Mouse (Mus musculus) MEL (cell line): Measurements from ENCODE around the gene Yif1a. TPM values are rescaled to one million over a fixed set of nuclear protein-coding genes. Genes with fewer than 3 reads are reported as not detected.

Source experiments
- DNase-seq: peaks from one replicate; pipeline ENCODE4 v3.0.0; 2011; ENCODE audit warnings: low read depth, low spot score
- H3K27ac ChIP-seq: 2 replicates; pipeline ENCODE4 v1.5.1; 2012; ENCODE audit warnings: low read depth, mild to moderate bottlenecking, control low read depth, low read length, moderate library complexity; ENCODE audit not compliant: control insufficient read depth
- H3K27me3 ChIP-seq, 2 experiments: fragments of 150-350 bp in 1 of 2; sonication (generic) in 1 of 2; 2 replicates each; pipeline ENCODE4 v1.6.1; 2012; ENCODE audit warnings: low read length in 2 of 2, mild to moderate bottlenecking in 2 of 2, improper control_type of control experiment in 1 of 2, moderate library complexity in 1 of 2; ENCODE audit not compliant: insufficient read depth in 2 of 2, control insufficient read depth in 1 of 2
- H3K36me3 ChIP-seq, 2 experiments: 2 replicates each; pipeline ENCODE4 v1.6.1; 2012 to 2014; ENCODE audit warnings: low read length in 2 of 2, improper control_type of control experiment in 1 of 2, inconsistent platforms in 1 of 2, mild to moderate bottlenecking in 1 of 2; ENCODE audit not compliant: insufficient read depth in 2 of 2, control insufficient read depth in 1 of 2
- H3K4me1 ChIP-seq, 2 experiments: fragments of 150-350 bp in 1 of 2; sonication (generic) in 1 of 2; 2 replicates each; pipeline ENCODE4 v1.6.1; 2012; ENCODE audit warnings: low read length in 2 of 2, improper control_type of control experiment in 1 of 2, mild to moderate bottlenecking in 1 of 2; ENCODE audit not compliant: insufficient read depth in 2 of 2, control insufficient read depth in 1 of 2
- H3K4me3 ChIP-seq, 2 experiments: fragments of 150-350 bp in 1 of 2; sonication (generic) in 1 of 2; 2 replicates each; pipeline ENCODE4 v1.5.1; 2012; ENCODE audit warnings: low read depth in 2 of 2, low read length in 2 of 2, mild to moderate bottlenecking in 2 of 2, moderate library complexity in 2 of 2, control low read depth in 1 of 2, improper control_type of control experiment in 1 of 2; ENCODE audit not compliant: control insufficient read depth in 1 of 2, insufficient read depth in 1 of 2
- H3K79me2 ChIP-seq: 2 replicates; pipeline ENCODE4 v1.6.1; 2012; ENCODE audit warnings: mild to moderate bottlenecking, low read length, moderate library complexity; ENCODE audit not compliant: control insufficient read depth, poor library complexity, insufficient read depth
- H3K9ac ChIP-seq: 2 replicates; pipeline ENCODE4 v1.6.1; 2012; ENCODE audit warnings: low read depth, mild to moderate bottlenecking, control low read depth, low read length, moderate library complexity; ENCODE audit not compliant: control insufficient read depth, poor library complexity, severe bottlenecking
- H3K9me3 ChIP-seq: fragments of 150-350 bp; sonication (generic); replicated peaks from 2 replicates; pipeline ENCODE4 v1.6.1; 2012; ENCODE audit warnings: mild to moderate bottlenecking, low read length, improper control_type of control experiment, moderate library complexity; ENCODE audit not compliant: insufficient read depth
- ETS1 ChIP-seq: IDR thresholded peaks from 2 replicates; pipeline ENCODE4 v1.6.1; 2012; ENCODE audit warnings: low read depth, mild to moderate bottlenecking, inconsistent platforms, low read length, improper control_type of control experiment, moderate library complexity
- GABPA ChIP-seq: IDR thresholded peaks from 2 replicates; pipeline ENCODE4 v1.6.1; 2012; ENCODE audit warnings: low read depth, mild to moderate bottlenecking, inconsistent platforms, low read length, improper control_type of control experiment, moderate library complexity
- GATA1 ChIP-seq: IDR thresholded peaks from 2 replicates; pipeline ENCODE4 v1.6.1; 2011; ENCODE audit warnings: low read depth, low read length, improper control_type of control experiment
- MAFK ChIP-seq: IDR thresholded peaks from 2 replicates; pipeline ENCODE4 v1.6.1; 2011; ENCODE audit warnings: low read depth, mild to moderate bottlenecking, low read length, improper control_type of control experiment, borderline replicate concordance
- MAZ ChIP-seq: IDR thresholded peaks from 2 replicates; pipeline ENCODE4 v1.6.1; 2012; ENCODE audit warnings: low read depth, mild to moderate bottlenecking, inconsistent platforms, low read length, improper control_type of control experiment
- MYC ChIP-seq: IDR thresholded peaks from 2 replicates; pipeline ENCODE4 v1.6.1; 2011; ENCODE audit warnings: low read depth, mild to moderate bottlenecking, low read length, improper control_type of control experiment, moderate library complexity
- NRF1 ChIP-seq: IDR thresholded peaks from 2 replicates; pipeline ENCODE4 v1.6.1; 2014; ENCODE audit warnings: low read depth, mild to moderate bottlenecking, inconsistent platforms, low read length, improper control_type of control experiment, moderate library complexity; ENCODE audit not compliant: poor library complexity, insufficient read depth, severe bottlenecking
- POLR2A ChIP-seq, 2 experiments: IDR thresholded peaks; 2 replicates each; pipeline ENCODE4 v1.6.1; 2011 to 2012; ENCODE audit warnings: low read length in 2 of 2, mild to moderate bottlenecking in 2 of 2, control low read depth in 1 of 2, improper control_type of control experiment in 1 of 2, low read depth in 1 of 2, moderate library complexity in 1 of 2; ENCODE audit not compliant: control insufficient read depth in 1 of 2, insufficient read depth in 1 of 2, poor library complexity in 1 of 2
- POLR2AphosphoS5 ChIP-seq: IDR thresholded peaks from 2 replicates; pipeline ENCODE4 v1.6.1; 2012; ENCODE audit warnings: low read depth, borderline replicate concordance, mild to moderate bottlenecking, inconsistent platforms, low read length, moderate library complexity, mixed read lengths
- RCOR1 ChIP-seq: IDR thresholded peaks from 2 replicates; pipeline ENCODE4 v1.6.1; 2012; ENCODE audit warnings: low read depth, mild to moderate bottlenecking, inconsistent platforms, low read length, improper control_type of control experiment
- SMC3 ChIP-seq: IDR thresholded peaks from 2 replicates; pipeline ENCODE4 v1.6.1; 2011; ENCODE audit warnings: low read depth, low read length, improper control_type of control experiment
- TAL1 ChIP-seq: IDR thresholded peaks from 2 replicates; pipeline ENCODE4 v1.6.1; 2012; ENCODE audit warnings: mild to moderate bottlenecking, inconsistent platforms, low read length, moderate library complexity, mixed read lengths
- ZMIZ1 ChIP-seq: IDR thresholded peaks from 2 replicates; pipeline ENCODE4 v1.6.1; 2012; ENCODE audit warnings: low read depth, mild to moderate bottlenecking, inconsistent platforms, low read length, improper control_type of control experiment, moderate library complexity
- ZNF384 ChIP-seq: IDR thresholded peaks from 2 replicates; pipeline ENCODE4 v1.6.1; 2012; ENCODE audit warnings: low read depth, mild to moderate bottlenecking, inconsistent platforms, low read length, improper control_type of control experiment
- polyA plus RNA-seq, 2 experiments: library from polyadenylated mRNA; stranded (reverse) in 1 of 2; unstranded in 1 of 2; fragments of >175 nt in 1 of 2; fragments of >200 nt in 1 of 2; gene quantifications; 2 replicates each; pipeline versions ENCODE4 v1.2.1 to v1.2.4; 2012; ENCODE audit warnings: low replicate concordance in 2 of 2, low read depth in 1 of 2; ENCODE audit not compliant: insufficient read length in 2 of 2, insufficient read depth in 1 of 2, missing spikeins in 1 of 2
- total RNA-seq: library from RNA; depleted of rRNA; stranded (reverse); fragments of 300-350 nt; gene quantifications from 2 replicates; pipeline ENCODE4 v1.2.3, GENCODE M21; 2012

The Yif1a gene
- total and polyA plus RNA-seq, 3 experiments: 54.0 to 64.3 TPM; not detected in 1

GRCm38 (mm10) chr19:5117494-5118383, 29.4 kb downstream of the Yif1a start (continued):
- TF ChIP-seq MYC (peak; percentile 54; the same call in 1 of the 2 replicates), NRF1 (no peak), RCOR1 (no peak), SMC3 (peak; percentile 47)

GRCm38 (mm10) chr19:5118384-5118698, 30.0 kb downstream of the Yif1a start, which contains the start of gene Klc2:
TSS of gene Klc2 (minus strand) at chr19:5118560.
- Histone ChIP-seq H3K79me2 (peaks cover 5% of the 10 kb centered on the region; the same call in 1 of the 2 replicates), H3K9me3 (no peaks in the 10 kb centered on the region), H3K27ac (peak within 1 kb of the TSS; percentile 41; the same call in 1 of the 2 replicates), H3K9ac (peak within 1 kb of the TSS; percentile 95), H3K36me3 (no peaks in the 10 kb centered on the region), H3K4me3 (peak within 1 kb of the TSS; percentile 82 to 95), H3K4me1 (peaks cover 0 to 6% of the 10 kb centered on the region in 2 experiments; a peak in 1 of 4 replicates), H3K27me3 (no peaks in the 10 kb centered on the region; a peak in 2 of 4 replicates)
- DNase-seq: no peak
- TF ChIP-seq NRF1 (no peak), POLR2A (IDR thresholded peaks at IDR 0.05; ENCODE audit: control insufficient read depth in 1 of 2, insufficient read depth in 1 of 2, low read depth in 1 of 2, low read length in 2 of 2, poor library complexity in 1 of 2) (no peak)

GRCm38 (mm10) chr19:5122492-5122891, 34.2 kb downstream of the Yif1a start:
- no peak for DNase-seq
- Histone ChIP-seq H3K4me3 (no peak overlapping the region), H3K27ac (no peak overlapping the region), H3K4me1 (peaks cover 0 to 6% of the 10 kb centered on the region in 2 experiments; a peak in 1 of 4 replicates), H3K36me3 (no peaks in the 10 kb centered on the region), H3K9ac (no peak overlapping the region), H3K27me3 (no peaks in the 10 kb centered on the region; a peak in 2 of 4 replicates), H3K9me3 (no peaks in the 10 kb centered on the region), H3K79me2 (peaks cover 5% of the 10 kb centered on the region; the same call in 1 of the 2 replicates)
- TF ChIP-seq TAL1: no peak
- TF ChIP-seq GATA1: no peak
- TF ChIP-seq MAFK: no peak
- no peak for TF ChIP-seq MAZ
- no peak for TF ChIP-seq POLR2A (IDR thresholded peaks at IDR 0.05; ENCODE audit: control insufficient read depth in 1 of 2, insufficient read depth in 1 of 2, low read depth in 1 of 2, low read length in 2 of 2, poor library complexity in 1 of 2)
- no peak for TF ChIP-seq GABPA
- no peak for TF ChIP-seq ZMIZ1
- no peak for TF ChIP-seq ETS1
- no peak for TF ChIP-seq ZNF384
- TF ChIP-seq POLR2AphosphoS5: no peak
